Mouse (Mus musculus) liver, embryonic 11.5 days (tissue): Measurements from ENCODE around the gene Calml4. TPM values are rescaled to one million over a fixed set of nuclear protein-coding genes. Genes with fewer than 3 reads are reported as not detected.

Experiments
- ATAC-seq: fragments of 200-750 bp; cut with Nextera tagmentation; replicated peaks from 2 replicates; pipeline ENCODE4 v1.8.0; 2017; ENCODE audit warnings: moderate number of reproducible peaks, mild to moderate bottlenecking, moderate TSS enrichment, moderate library complexity; ENCODE audit not compliant: low FRiP score
- DNase-seq: peaks from one replicate; pipeline ENCODE4 v3.0.0-alpha.2; 2017; ENCODE audit warnings: low spot score
- H3K27ac ChIP-seq: fragments of 300-500 bp; sonication (generic); 2 replicates; pipeline ENCODE4 v1.5.1; 2014; ENCODE audit warnings: mild to moderate bottlenecking, low read depth, low read length, control low read depth
- H3K27me3 ChIP-seq: fragments of 300-500 bp; sonication (generic); replicated peaks from 2 replicates; pipeline ENCODE4 v1.6.1; 2014; ENCODE audit warnings: low read length, mixed read lengths; ENCODE audit not compliant: control insufficient read depth, insufficient read depth
- H3K36me3 ChIP-seq: fragments of 300-500 bp; sonication (generic); 2 replicates; pipeline ENCODE4 v1.6.1; 2014; ENCODE audit warnings: mild to moderate bottlenecking, low read length, moderate library complexity, mixed read lengths; ENCODE audit not compliant: control insufficient read depth, insufficient read depth
- H3K4me1 ChIP-seq: fragments of 300-500 bp; sonication (generic); replicated peaks from 2 replicates; pipeline ENCODE4 v1.6.1; 2014; ENCODE audit warnings: low read length, mixed read lengths; ENCODE audit not compliant: control insufficient read depth, insufficient read depth
- H3K4me2 ChIP-seq: fragments of 300-500 bp; sonication (generic); 2 replicates; pipeline ENCODE4 v1.6.1; 2014; ENCODE audit warnings: mild to moderate bottlenecking, control low read depth, moderate library complexity
- H3K4me3 ChIP-seq: fragments of 300-500 bp; sonication (generic); 2 replicates; pipeline ENCODE4 v1.5.1; 2014; ENCODE audit warnings: low read depth, low read length, control low read depth
- H3K9ac ChIP-seq: fragments of 300-500 bp; sonication (generic); 2 replicates; pipeline ENCODE4 v1.6.1; 2014; ENCODE audit warnings: low read depth, low read length, control low read depth
- H3K9me3 ChIP-seq: fragments of 300-500 bp; sonication (generic); 2 replicates; pipeline ENCODE4 v1.6.1; 2016; ENCODE audit warnings: low read length, inconsistent platforms, mixed read lengths; ENCODE audit not compliant: control insufficient read depth
- WGBS: fragments of 180-500 bp; shearing (Covaris S2); extraction: QIAGEN DNeasy Blood & Tissue Kit; methylation state at CpG from one replicate; pipeline ENCODE4 v1.1.7; 2014; 5-methylcytosine and 5-hydroxymethylcytosine counted together
- polyA plus RNA-seq: library from polyadenylated mRNA; unstranded; fragments of >200 nt; fragmentation: Nextera tagmentation; extraction: Ambion mirVana; gene quantifications from 2 replicates; pipeline ENCODE4 v1.2.1, GENCODE M21; 2014

Calml4 gene
- polyA plus RNA-seq, 1 experiment from 2014 or later: 1.8 TPM

GRCm38 (mm10) chr9:62827939-62828652 lies 29.8 kb upstream of the Calml4 start:
- Histone ChIP-seq H3K9me3 (no peaks in the 10 kb centered on the region), H3K36me3 (no peaks in the 10 kb centered on the region), H3K4me3 (peak overlapping the region; percentile 48), H3K9ac (peak overlapping the region; percentile 61), H3K27ac (peak overlapping the region; percentile 84), H3K4me2 (peak overlapping the region; percentile 89), H3K27me3 (no peaks in the 10 kb centered on the region), H3K4me1 (peaks cover 25% of the 10 kb centered on the region)
- ATAC-seq: peak; percentile 37
- DNase-seq: no peak
- 8% methylated on average over 24 of the region's 24 CpGs for WGBS

GRCm38 (mm10) chr9:62828662-62829086 lies 29.2 kb upstream of the Calml4 start:
- Histone ChIP-seq H3K9me3 (no peaks in the 10 kb centered on the region), H3K4me3 (peak overlapping the region; percentile 48), H3K27me3 (no peaks in the 10 kb centered on the region), H3K4me1 (peaks cover 25% of the 10 kb centered on the region), H3K4me2 (peak overlapping the region; percentile 89), H3K27ac (peak overlapping the region; percentile 84; the same call in 1 of the 2 replicates), H3K9ac (0 out of 2 replicates have a peak overlapping the region, but pooled peaks have one; percentile 8), H3K36me3 (no peaks in the 10 kb centered on the region)
- ATAC-seq: peak; percentile 86
- peak; percentile 95 for DNase-seq
- under 1% methylated on average over 23 of the region's 23 CpGs for WGBS

GRCm38 (mm10) chr9:62829877-62830276 lies 28.0 kb upstream of the Calml4 start:
- WGBS: 69% methylated on average over 6 of the region's 6 CpGs
- Histone ChIP-seq H3K36me3 (no peaks in the 10 kb centered on the region), H3K4me2 (no peak overlapping the region), H3K27me3 (no peaks in the 10 kb centered on the region), H3K27ac (no peak overlapping the region), H3K4me1 (peaks cover 25% of the 10 kb centered on the region), H3K9ac (no peak overlapping the region), H3K9me3 (no peaks in the 10 kb centered on the region), H3K4me3 (no peak overlapping the region)
- ATAC-seq (no peak), DNase-seq (no peak)

- Histone ChIP-seq H3K27me3 (no peaks in the 10 kb centered on the region), H3K9me3 (no peaks in the 10 kb centered on the region), H3K27ac (no peak overlapping the region), H3K9ac (no peak overlapping the region), H3K36me3 (no peaks in the 10 kb centered on the region), H3K4me2 (no peak overlapping the region), H3K4me3 (no peak overlapping the region), H3K4me1 (peaks cover 14% of the 10 kb centered on the region)
- ATAC-seq: no peak
- WGBS: 69% methylated on average over 5 of the region's 5 CpGs
- DNase-seq: no peak
Observed at GRCm38 (mm10) chr9:62834906-62835305, 23.0 kb upstream of the Calml4 start.

- DNase-seq: no peak
Observed at GRCm38 (mm10) chr9:62835705-62836446, 22.0 kb upstream of the Calml4 start.

GRCm38 (mm10) chr9:62837611-62838010 lies 20.3 kb upstream of the Calml4 start:
- 38% methylated on average over 3 of the region's 3 CpGs for WGBS
- Histone ChIP-seq H3K4me3 (0 out of 2 replicates have a peak overlapping the region, but pooled peaks have one; percentile 79), H3K9ac (no peak overlapping the region; the same call in 1 of the 2 replicates)

More at GRCm38 (mm10) chr9:62835705-62836446, 22.0 kb upstream of the Calml4 start:
- no peaks in the 10 kb centered on the region for H3K27me3 ChIP-seq
- no peak overlapping the region for H3K4me2 ChIP-seq
- no peak for ATAC-seq
- no peaks in the 10 kb centered on the region for H3K9me3 ChIP-seq
- no peak overlapping the region for H3K9ac ChIP-seq
- 59% methylated on average over 4 of the region's 4 CpGs for WGBS
- no peaks in the 10 kb centered on the region for H3K36me3 ChIP-seq
- peaks cover 21% of the 10 kb centered on the region for H3K4me1 ChIP-seq
- no peak overlapping the region for H3K27ac ChIP-seq
- no peak overlapping the region for H3K4me3 ChIP-seq

GRCm38 (mm10) chr9:62838146-62838505 lies 19.8 kb upstream of the Calml4 start:
- DNase-seq: no peak
- 8% methylated on average over 8 of the region's 8 CpGs for WGBS
- H3K9me3 ChIP-seq: no peaks in the 10 kb centered on the region
- ATAC-seq: no peak
- H3K27me3 ChIP-seq: no peaks in the 10 kb centered on the region
- peak overlapping the region; percentile 41; the same call in 1 of the 2 replicates for H3K27ac ChIP-seq
- peak overlapping the region; percentile 77 for H3K4me2 ChIP-seq
- peak overlapping the region; percentile 96 for H3K9ac ChIP-seq
- H3K4me1 ChIP-seq: peaks cover 26% of the 10 kb centered on the region
- no peaks in the 10 kb centered on the region for H3K36me3 ChIP-seq
- H3K4me3 ChIP-seq: peak overlapping the region; percentile 79

More at GRCm38 (mm10) chr9:62837611-62838010, 20.3 kb upstream of the Calml4 start:
- Histone ChIP-seq H3K27me3 (no peaks in the 10 kb centered on the region), H3K4me1 (peaks cover 23% of the 10 kb centered on the region), H3K9me3 (no peaks in the 10 kb centered on the region), H3K36me3 (no peaks in the 10 kb centered on the region), H3K4me2 (peak overlapping the region; percentile 77), H3K27ac (no peak overlapping the region)
- ATAC-seq (no peak), DNase-seq (no peak)

- Histone ChIP-seq H3K4me2 (peak within 1 kb of the TSS; percentile 77), H3K27ac (peak within 1 kb of the TSS; percentile 89), H3K9ac (peak within 1 kb of the TSS; percentile 96), H3K36me3 (no peaks in the 10 kb centered on the region), H3K27me3 (no peaks in the 10 kb centered on the region), H3K4me3 (peak within 1 kb of the TSS; percentile 79), H3K9me3 (no peaks in the 10 kb centered on the region), H3K4me1 (peaks cover 26% of the 10 kb centered on the region)
- peak; percentile 95 for ATAC-seq
- under 1% methylated on average over 48 of the region's 48 CpGs for WGBS
- DNase-seq: peak; percentile 85
Observed at GRCm38 (mm10) chr9:62838506-62839171, 19.2 kb upstream of the Calml4 start, which contains the start of gene Cln6. Gene Cln6, plus strand, starts transcription at chr9:62838785.
